Mouse (Mus musculus): ENCODE data around the gene Ror1. TPM values are rescaled to one million over a fixed set of nuclear protein-coding genes. Genes with fewer than 3 reads are reported as not detected.

Gene Ror1
- polyA plus RNA-seq, 1 experiment from 2014 or later, result 12.4 TPM

GRCm38 (mm10) chr4:100236339-100236738, 140.7 kb downstream of the Ror1 start:
- Histone ChIP-seq H3K9ac (ENCODE audit: low read length) (no peak overlapping the region), H3K4me1 (ENCODE audit: control insufficient read depth in 2 of 2, insufficient read depth in 2 of 2, low read length in 2 of 2) (peaks cover 19 to 52% of the 10 kb centered on the region in 2 experiments), H3K36me3 (ENCODE audit: control insufficient read depth, insufficient read depth, low read length) (no peaks in the 10 kb centered on the region), H3K4me2 (ENCODE audit: low read length) (no peak overlapping the region), H3K4me3 (ENCODE audit: control insufficient read depth in 1 of 2, insufficient read depth in 1 of 2, low read depth in 1 of 2, low read length in 2 of 2) (no peak overlapping the region), H3K27me3 (ENCODE audit: control insufficient read depth, insufficient read depth, low read length) (no peaks in the 10 kb centered on the region), H3K9me3 (ENCODE audit: control insufficient read depth, low read length) (no peaks in the 10 kb centered on the region), H3K27ac (replicated peaks in 1 of 2; ENCODE audit: control insufficient read depth in 1 of 2, insufficient read depth in 1 of 2, low read depth in 2 of 2, low read length in 2 of 2) (0 out of 4 replicates have a peak overlapping the region, but pooled peaks of 1 of the 2 experiments have one; percentile 2)
- ATAC-seq (ENCODE audit: insufficient number of reproducible peaks, insufficient read depth, low FRiP score, low read depth), result no peak
- WGBS, result 42% methylated on average over 3 of the region's 3 CpGs

- ATAC-seq (ENCODE audit: insufficient number of reproducible peaks, insufficient read depth, low FRiP score, low read depth), result no peak
- Histone ChIP-seq H3K27ac (replicated peaks in 1 of 2; ENCODE audit: control insufficient read depth in 1 of 2, insufficient read depth in 1 of 2, low read depth in 2 of 2, low read length in 2 of 2) (no peak overlapping the region), H3K9me3 (ENCODE audit: control insufficient read depth, low read length) (no peaks in the 10 kb centered on the region), H3K4me1 (ENCODE audit: control insufficient read depth in 2 of 2, insufficient read depth in 2 of 2, low read length in 2 of 2) (peaks cover 8 to 14% of the 10 kb centered on the region in 2 experiments), H3K4me2 (ENCODE audit: low read length) (no peak overlapping the region), H3K9ac (ENCODE audit: low read length) (no peak overlapping the region), H3K27me3 (ENCODE audit: control insufficient read depth, insufficient read depth, low read length) (no peaks in the 10 kb centered on the region), H3K4me3 (ENCODE audit: control insufficient read depth in 1 of 2, insufficient read depth in 1 of 2, low read depth in 1 of 2, low read length in 2 of 2) (no peak overlapping the region), H3K36me3 (ENCODE audit: control insufficient read depth, insufficient read depth, low read length) (no peaks in the 10 kb centered on the region)
- 76% methylated on average over 6 of the region's 6 CpGs for WGBS
These were observed 146.6 kb downstream of the Ror1 start for GRCm38 (mm10) chr4:100242061-100242756.

- Histone ChIP-seq H3K4me1 (ENCODE audit: control insufficient read depth in 2 of 2, insufficient read depth in 2 of 2, low read length in 2 of 2) (peaks cover 8 to 13% of the 10 kb centered on the region in 2 experiments), H3K9me3 (ENCODE audit: control insufficient read depth, low read length) (no peaks in the 10 kb centered on the region), H3K9ac (ENCODE audit: low read length) (no peak overlapping the region), H3K27ac (replicated peaks in 1 of 2; ENCODE audit: control insufficient read depth in 1 of 2, insufficient read depth in 1 of 2, low read depth in 2 of 2, low read length in 2 of 2) (no peak overlapping the region), H3K4me2 (ENCODE audit: low read length) (no peak overlapping the region), H3K36me3 (ENCODE audit: control insufficient read depth, insufficient read depth, low read length) (no peaks in the 10 kb centered on the region), H3K4me3 (ENCODE audit: control insufficient read depth in 1 of 2, insufficient read depth in 1 of 2, low read depth in 1 of 2, low read length in 2 of 2) (no peak overlapping the region), H3K27me3 (ENCODE audit: control insufficient read depth, insufficient read depth, low read length) (no peaks in the 10 kb centered on the region)
- WGBS, result 73% methylated on average over 8 of the region's 8 CpGs
- ATAC-seq (ENCODE audit: insufficient number of reproducible peaks, insufficient read depth, low FRiP score, low read depth), result no peak
These were observed 148.7 kb downstream of the Ror1 start for GRCm38 (mm10) chr4:100244250-100244649.

GRCm38 (mm10) chr4:100244701-100245100, 149.1 kb downstream of the Ror1 start:
- Histone ChIP-seq H3K4me3 (ENCODE audit: control insufficient read depth in 1 of 2, insufficient read depth in 1 of 2, low read depth in 1 of 2, low read length in 2 of 2) (no peak overlapping the region), H3K27me3 (ENCODE audit: control insufficient read depth, insufficient read depth, low read length) (no peaks in the 10 kb centered on the region), H3K9me3 (ENCODE audit: control insufficient read depth, low read length) (no peaks in the 10 kb centered on the region), H3K4me2 (ENCODE audit: low read length) (no peak overlapping the region), H3K4me1 (ENCODE audit: control insufficient read depth in 2 of 2, insufficient read depth in 2 of 2, low read length in 2 of 2) (peaks cover 8 to 11% of the 10 kb centered on the region in 2 experiments), H3K9ac (ENCODE audit: low read length) (no peak overlapping the region), H3K36me3 (ENCODE audit: control insufficient read depth, insufficient read depth, low read length) (no peaks in the 10 kb centered on the region), H3K27ac (replicated peaks in 1 of 2; ENCODE audit: control insufficient read depth in 1 of 2, insufficient read depth in 1 of 2, low read depth in 2 of 2, low read length in 2 of 2) (no peak overlapping the region)
- ATAC-seq (ENCODE audit: insufficient number of reproducible peaks, insufficient read depth, low FRiP score, low read depth), result no peak
- WGBS, result 82% methylated on average over 6 of the region's 6 CpGs

GRCm38 (mm10) chr4:100247826-100248225, 152.2 kb downstream of the Ror1 start:
- no peak overlapping the region for H3K4me2 ChIP-seq (ENCODE audit: low read length)
- H3K4me1 ChIP-seq (ENCODE audit: control insufficient read depth in 2 of 2, insufficient read depth in 2 of 2, low read length in 2 of 2), result peaks cover 5 to 6% of the 10 kb centered on the region in 2 experiments; a peak in 3 of 4 replicates

GRCm38 (mm10) chr4:100248273-100248672, 152.7 kb downstream of the Ror1 start:
- H3K27ac ChIP-seq (replicated peaks in 1 of 2; ENCODE audit: control insufficient read depth in 1 of 2, insufficient read depth in 1 of 2, low read depth in 2 of 2, low read length in 2 of 2), result no peak overlapping the region
- H3K27me3 ChIP-seq (ENCODE audit: control insufficient read depth, insufficient read depth, low read length), result no peaks in the 10 kb centered on the region
- no peak overlapping the region for H3K4me2 ChIP-seq (ENCODE audit: low read length)
- no peak overlapping the region for H3K9ac ChIP-seq (ENCODE audit: low read length)
- peaks cover 5 to 6% of the 10 kb centered on the region in 2 experiments; a peak in 3 of 4 replicates for H3K4me1 ChIP-seq (ENCODE audit: control insufficient read depth in 2 of 2, insufficient read depth in 2 of 2, low read length in 2 of 2)
- ATAC-seq (ENCODE audit: insufficient number of reproducible peaks, insufficient read depth, low FRiP score, low read depth), result no peak
- H3K4me3 ChIP-seq (ENCODE audit: control insufficient read depth in 1 of 2, insufficient read depth in 1 of 2, low read depth in 1 of 2, low read length in 2 of 2), result no peak overlapping the region
- 84% methylated on average over 2 of the region's 2 CpGs for WGBS
- H3K36me3 ChIP-seq (ENCODE audit: control insufficient read depth, insufficient read depth, low read length), result no peaks in the 10 kb centered on the region
- no peaks in the 10 kb centered on the region for H3K9me3 ChIP-seq (ENCODE audit: control insufficient read depth, low read length)

More at GRCm38 (mm10) chr4:100247826-100248225, 152.2 kb downstream of the Ror1 start:
- no peaks in the 10 kb centered on the region for H3K27me3 ChIP-seq (ENCODE audit: control insufficient read depth, insufficient read depth, low read length)
- H3K36me3 ChIP-seq (ENCODE audit: control insufficient read depth, insufficient read depth, low read length), result no peaks in the 10 kb centered on the region
- no peak overlapping the region for H3K27ac ChIP-seq (replicated peaks in 1 of 2; ENCODE audit: control insufficient read depth in 1 of 2, insufficient read depth in 1 of 2, low read depth in 2 of 2, low read length in 2 of 2)
- no peak overlapping the region for H3K9ac ChIP-seq (ENCODE audit: low read length)
- 78% methylated on average over 7 of the region's 7 CpGs for WGBS
- ATAC-seq (ENCODE audit: insufficient number of reproducible peaks, insufficient read depth, low FRiP score, low read depth), result no peak
- no peak overlapping the region for H3K4me3 ChIP-seq (ENCODE audit: control insufficient read depth in 1 of 2, insufficient read depth in 1 of 2, low read depth in 1 of 2, low read length in 2 of 2)
- no peaks in the 10 kb centered on the region for H3K9me3 ChIP-seq (ENCODE audit: control insufficient read depth, low read length)

- no peaks in the 10 kb centered on the region for H3K27me3 ChIP-seq (ENCODE audit: control insufficient read depth, insufficient read depth, low read length)
- no peak overlapping the region for H3K27ac ChIP-seq (replicated peaks in 1 of 2; ENCODE audit: control insufficient read depth in 1 of 2, insufficient read depth in 1 of 2, low read depth in 2 of 2, low read length in 2 of 2)
- WGBS, result 57% methylated on average over 2 of the region's 2 CpGs
- peaks cover 6 to 21% of the 10 kb centered on the region in 2 experiments; a peak in 3 of 4 replicates for H3K4me1 ChIP-seq (ENCODE audit: control insufficient read depth in 2 of 2, insufficient read depth in 2 of 2, low read length in 2 of 2)
- H3K36me3 ChIP-seq (ENCODE audit: control insufficient read depth, insufficient read depth, low read length), result no peaks in the 10 kb centered on the region
- ATAC-seq (ENCODE audit: insufficient number of reproducible peaks, insufficient read depth, low FRiP score, low read depth), result no peak
- H3K4me3 ChIP-seq (ENCODE audit: control insufficient read depth in 1 of 2, insufficient read depth in 1 of 2, low read depth in 1 of 2, low read length in 2 of 2), result no peak overlapping the region
- no peak overlapping the region for H3K9ac ChIP-seq (ENCODE audit: low read length)
- no peaks in the 10 kb centered on the region for H3K9me3 ChIP-seq (ENCODE audit: control insufficient read depth, low read length)
- H3K4me2 ChIP-seq (ENCODE audit: low read length), result no peak overlapping the region
These were observed 155.7 kb downstream of the Ror1 start for GRCm38 (mm10) chr4:100251270-100251669.
